Mouse (Mus musculus): Measurements from ENCODE around the gene Dgke.
"Not testable (repeated sequence)": the region's sequence is repeated elsewhere in the genome, so short reads cannot be mapped to it uniquely, and the experiment has no call there.

The Dgke gene

DNA sequence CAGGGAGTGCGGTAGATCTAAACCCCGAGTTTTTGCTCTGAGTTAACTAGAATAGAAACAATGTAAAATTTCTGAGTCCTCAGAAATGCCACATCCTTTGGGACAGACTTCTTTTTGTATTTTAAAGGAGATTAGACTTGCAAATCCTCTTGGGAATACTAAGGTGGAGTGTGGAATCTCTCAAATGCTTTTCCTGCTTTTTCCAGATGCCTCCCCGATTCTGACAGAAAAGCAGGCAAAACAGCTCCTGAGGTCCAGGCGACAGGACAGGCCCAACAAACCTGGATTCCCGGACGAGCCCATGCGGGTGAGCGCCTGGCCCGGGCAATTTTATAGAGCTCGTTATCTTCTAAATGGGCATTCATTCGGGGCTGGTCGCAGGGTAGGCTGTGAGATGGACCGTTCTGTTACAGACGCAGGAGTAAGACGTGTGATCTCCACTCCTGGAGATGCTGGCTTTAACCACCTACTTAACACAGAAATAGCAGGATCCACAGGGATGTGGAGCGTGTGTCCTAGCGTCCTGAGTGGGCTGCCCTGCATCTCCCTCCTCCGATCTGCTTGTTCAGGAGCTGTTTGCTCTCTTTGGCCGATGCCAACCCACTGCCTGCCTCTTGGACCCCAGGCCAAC, 8.2 kb upstream of the Dgke start:
- DNase-seq (ENCODE audit: low read depth) = no peak

DNA sequence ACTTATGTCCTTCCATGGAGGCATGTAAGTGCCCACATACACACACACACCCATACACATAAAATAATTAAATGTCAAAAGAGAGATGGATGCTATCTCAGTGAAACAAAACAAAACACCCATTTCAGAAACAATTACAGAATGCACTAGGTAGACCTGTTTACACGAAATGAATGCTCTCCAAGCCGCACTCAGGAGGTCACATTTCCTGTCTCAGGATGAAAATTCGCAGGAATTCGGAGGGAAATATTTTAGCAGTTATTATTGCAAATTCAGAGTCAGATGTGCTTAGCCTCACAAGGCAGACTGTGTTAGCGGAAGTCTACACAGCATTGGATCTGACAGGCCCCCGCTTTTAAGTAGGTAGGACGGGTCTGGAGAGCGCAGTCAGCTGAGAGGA, 6.9 kb upstream of the Dgke start, which contains the start of gene Gm525:
Gene Gm525 (plus strand): TSS at position 301 of the 400 bp plus-strand sequence.
- no peak for DNase-seq (ENCODE audit: low read depth)

DNA sequence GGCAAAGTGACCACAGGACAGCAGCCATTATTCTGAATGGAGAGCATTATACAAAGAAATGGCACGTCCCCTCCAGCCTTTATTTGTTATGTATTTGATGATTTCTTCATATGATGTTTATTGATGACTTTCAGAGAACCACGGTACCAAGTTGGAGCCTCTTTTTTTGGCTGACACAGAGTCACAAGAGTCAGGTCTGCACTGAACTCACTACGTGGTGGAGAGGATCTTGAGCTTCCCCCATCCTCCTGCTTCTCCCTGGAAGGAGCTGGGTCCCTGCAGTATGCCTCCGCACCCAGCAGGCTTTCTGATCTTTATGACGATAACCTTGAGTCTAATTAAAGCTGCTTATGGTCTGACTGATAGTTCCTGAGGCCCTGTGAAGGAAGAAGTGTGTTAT, 4.9 kb upstream of the Dgke start:
- DNase-seq (ENCODE audit: low read depth) = no peak

DNA sequence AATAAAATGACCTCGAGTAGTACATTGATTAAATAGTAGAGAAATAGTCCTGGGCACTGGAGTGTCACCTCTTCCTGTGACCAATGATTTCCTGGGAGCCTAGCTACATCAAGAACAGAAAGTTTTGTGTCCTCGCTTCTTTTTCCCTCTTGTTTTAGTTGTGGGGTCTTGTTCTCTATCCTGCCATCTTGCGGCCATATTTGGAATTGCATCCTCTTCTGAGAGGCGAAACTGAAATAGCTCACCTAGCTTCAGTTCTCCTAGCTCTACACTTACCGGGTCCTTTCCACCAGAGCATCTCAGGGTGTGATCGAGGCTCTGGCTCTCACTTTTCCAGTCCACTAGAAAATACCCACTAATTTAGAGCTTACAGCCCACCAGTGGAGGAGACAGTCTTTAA, 2.7 kb upstream of the Dgke start:
- DNase-seq (ENCODE audit: low read depth) = peak; percentile 86

DNA sequence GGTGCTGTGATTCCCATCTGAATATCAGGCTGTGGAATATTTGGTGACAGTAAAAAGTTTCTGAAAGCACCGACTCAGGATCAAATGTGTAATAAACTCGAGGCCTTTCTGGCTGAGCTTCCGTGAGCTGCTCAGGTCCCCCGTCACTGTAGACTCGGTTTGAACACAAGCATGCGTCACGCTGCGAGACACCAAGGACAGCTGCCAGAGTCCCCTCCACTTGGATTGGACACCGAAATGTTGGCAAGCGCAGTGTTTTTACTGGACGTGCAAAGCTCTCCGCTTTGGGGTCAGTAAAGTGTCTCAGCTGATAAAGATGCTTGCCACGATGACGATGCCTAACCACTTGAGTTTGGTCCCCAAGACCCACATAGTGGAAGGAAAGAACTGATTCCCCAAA, 2.0 kb upstream of the Dgke start:
- DNase-seq (ENCODE audit: low read depth) = no peak

DNA sequence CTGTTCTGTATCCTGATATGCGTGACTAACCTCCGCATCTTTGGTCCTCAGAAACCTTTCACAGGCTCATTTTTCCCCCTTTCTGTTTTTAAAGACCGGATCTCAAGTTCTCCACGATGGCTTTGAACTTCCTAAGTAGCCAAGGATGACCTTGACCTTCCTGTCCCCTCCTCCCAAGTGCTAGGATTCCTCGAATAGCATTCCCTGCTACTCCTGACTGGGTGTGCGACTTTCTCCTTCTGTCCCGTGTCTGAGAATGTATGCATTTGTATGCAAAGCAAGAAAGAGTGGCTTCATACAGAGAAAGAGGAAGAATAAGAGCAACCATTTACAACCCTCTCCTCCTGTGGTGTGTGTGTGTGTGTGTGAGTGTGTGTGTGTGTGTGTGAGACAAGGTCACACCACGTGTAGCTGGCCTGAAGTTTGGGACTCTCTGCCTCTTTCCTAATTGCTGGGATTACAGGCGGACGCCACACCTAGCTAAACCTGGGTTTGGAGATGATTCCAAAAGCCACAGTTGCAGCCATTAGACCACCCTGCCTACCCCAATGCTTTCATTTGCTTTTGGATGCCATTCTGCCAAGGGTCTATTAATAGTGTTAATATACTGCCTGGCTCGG, 1.3 kb upstream of the Dgke start:
- DNase-seq (ENCODE audit: low read depth) = no peak

DNA sequence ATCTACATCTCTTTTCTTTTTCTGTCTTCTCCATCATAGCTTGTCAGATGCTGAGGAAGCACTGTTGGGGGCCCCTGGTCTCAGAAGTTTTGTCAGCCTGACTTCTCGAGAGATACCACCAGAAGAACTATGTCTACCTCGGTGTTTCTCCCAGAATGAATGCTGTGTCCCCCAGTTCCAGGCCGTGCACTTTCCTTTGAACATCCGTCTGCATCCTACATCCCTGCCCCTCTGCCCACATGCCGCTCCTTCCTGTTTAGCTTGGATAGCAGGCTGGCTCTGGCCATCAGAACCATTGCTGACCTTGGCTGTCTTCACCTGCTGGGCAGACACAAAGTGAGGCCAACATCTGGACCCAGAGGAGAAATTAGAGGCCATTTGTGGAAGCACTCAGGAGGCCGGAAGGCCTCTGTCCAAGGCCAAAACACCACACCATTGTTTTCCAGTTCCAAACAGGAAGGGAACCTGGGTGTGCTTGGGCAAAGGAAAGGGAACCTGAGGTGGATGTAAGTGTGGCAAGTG, 712 bp upstream of the Dgke start:
- no peak for DNase-seq (ENCODE audit: low read depth)

DNA sequence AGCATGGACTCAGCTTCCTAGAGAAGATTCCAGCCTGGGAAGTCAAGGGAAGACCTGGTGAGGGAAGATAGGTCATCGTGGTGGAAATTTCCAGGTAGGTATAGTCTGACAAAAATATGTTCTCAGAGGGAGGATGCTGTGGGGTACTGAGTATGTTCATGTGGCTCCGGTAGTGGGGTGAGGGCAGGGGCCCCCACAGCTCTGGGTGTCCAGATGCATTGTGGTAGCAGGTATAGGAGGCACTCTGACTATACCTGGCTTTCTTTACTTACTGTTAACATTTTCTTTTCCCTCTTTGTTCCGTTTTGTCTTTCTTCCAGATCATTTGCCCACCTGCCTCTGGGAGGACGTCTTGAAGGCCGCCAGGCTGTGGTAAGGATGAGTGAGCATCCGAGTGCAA, 524 bp downstream of the Dgke start:
- DNase-seq (ENCODE audit: low read depth) = no peak

DNA sequence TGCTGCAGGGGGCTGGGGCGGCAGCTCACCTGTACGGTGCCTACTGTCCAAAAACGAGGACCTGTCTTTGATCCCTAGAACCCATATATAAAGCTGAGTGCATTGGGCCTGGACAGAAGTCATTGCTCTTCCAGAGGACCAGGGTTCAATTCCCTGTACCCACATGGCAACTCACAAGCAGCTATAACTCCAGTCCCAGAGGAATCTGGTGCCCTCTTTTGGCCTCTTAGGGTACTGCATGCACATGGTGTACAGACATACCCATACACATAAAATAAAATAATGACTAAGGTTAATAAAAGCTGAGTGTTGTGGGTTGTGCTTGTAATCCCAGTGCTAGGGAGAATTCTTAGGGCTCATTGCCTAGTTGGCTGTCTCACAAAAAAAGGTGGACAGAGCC, 1.4 kb downstream of the Dgke start:
- peak; percentile 68 for DNase-seq (ENCODE audit: low read depth)

DNA sequence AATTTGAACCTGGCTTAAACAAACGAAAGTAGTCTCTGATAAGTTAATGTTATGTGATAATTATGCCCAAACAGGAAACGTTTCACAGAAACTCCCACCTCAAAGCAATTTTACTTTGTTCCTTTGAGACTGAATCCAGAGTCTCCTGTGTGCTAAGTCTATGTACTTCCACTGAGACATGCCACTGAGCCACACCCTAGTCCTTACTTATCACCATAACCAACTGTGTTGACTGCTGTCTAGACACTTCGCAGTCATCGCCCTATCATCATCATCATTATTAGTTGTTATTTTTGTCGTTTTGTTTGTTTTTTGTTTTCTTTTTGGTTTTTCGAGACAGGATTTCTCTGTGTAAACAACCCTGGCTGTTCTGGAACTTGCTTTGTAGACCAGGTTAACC, 2.3 kb downstream of the Dgke start:
- DNase-seq (ENCODE audit: low read depth) = no peak

DNA sequence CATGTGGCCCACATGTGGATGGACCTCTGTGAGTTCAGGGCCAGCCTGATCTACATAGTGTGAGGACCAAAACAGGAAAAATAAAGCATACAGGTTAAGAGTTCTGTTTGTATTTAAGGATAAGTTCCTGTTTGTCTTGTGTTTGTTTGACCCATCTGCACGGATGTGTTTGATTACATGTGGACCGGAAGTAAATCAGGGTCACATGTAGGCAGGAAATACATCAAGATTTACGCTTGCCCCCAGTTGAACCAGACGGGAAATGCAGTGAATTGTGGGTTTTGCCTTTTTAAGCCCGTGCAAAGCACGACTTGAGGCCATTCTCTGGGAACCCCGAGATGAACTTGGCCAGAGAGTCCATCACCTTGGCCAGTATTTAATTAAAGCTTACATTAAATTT, 5.3 kb downstream of the Dgke start:
- DNase-seq (ENCODE audit: low read depth) = peak; percentile 56

DNA sequence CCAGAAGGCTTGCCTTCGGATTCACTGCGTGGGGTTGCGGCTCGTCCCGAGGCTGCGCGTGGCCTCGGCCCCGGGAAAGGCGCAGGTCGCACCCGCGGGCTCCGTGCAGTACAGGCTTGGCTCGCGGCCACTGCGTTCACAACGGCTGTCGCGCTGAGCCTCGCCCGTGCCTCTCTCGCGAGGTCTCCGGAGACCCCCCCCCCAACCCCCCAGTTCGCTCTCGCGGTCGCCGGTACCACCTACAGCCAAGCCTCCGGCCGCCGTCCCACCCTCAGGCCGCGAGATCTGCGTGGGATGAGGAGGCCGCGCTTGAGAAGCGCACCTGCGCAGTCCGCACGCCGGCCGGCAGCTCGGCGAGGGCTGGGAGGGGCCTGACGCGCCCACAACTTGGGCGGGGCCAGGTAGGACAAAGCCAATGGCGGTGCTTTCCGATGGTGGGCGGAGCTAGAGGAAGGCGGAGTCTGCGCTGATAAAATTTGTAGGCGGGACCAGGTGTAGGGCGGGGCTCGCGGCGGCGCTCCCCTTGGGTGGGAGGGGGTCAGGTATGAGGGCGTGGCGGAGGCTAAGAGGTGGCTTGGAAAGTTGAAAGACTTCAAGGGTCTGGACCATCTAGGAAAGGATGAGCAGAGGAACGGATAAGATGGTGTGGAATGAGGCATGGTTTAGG, 6.1 kb downstream of the Dgke start:
- DNase-seq (ENCODE audit: low read depth) = peak; percentile 96

DNA sequence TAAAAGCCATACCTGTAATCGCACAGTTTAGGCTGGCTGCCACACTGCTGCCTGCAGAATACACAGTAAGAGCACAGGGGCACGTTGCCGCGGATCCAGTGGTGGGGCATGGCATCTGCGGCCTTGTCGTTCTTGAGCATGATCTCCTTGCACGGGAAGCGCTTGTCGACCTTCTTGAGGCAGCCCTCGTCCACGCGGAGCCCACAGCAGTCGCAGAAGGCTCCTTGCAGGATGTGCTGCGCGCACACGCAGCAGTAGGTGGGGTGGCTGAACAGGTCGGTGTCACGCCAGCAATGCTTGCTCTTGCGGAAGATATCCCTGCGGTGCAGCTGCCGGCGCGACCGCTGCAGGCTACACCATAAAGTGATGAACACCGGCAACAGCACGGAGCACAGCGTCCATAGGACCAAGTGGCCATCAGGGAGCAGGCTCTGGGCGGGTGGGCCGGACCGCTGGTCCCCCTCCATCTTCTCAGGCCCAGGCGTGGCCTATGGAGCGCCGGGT, 6.7 kb downstream of the Dgke start:
- peak; percentile 79 for DNase-seq (ENCODE audit: low read depth)

DNA sequence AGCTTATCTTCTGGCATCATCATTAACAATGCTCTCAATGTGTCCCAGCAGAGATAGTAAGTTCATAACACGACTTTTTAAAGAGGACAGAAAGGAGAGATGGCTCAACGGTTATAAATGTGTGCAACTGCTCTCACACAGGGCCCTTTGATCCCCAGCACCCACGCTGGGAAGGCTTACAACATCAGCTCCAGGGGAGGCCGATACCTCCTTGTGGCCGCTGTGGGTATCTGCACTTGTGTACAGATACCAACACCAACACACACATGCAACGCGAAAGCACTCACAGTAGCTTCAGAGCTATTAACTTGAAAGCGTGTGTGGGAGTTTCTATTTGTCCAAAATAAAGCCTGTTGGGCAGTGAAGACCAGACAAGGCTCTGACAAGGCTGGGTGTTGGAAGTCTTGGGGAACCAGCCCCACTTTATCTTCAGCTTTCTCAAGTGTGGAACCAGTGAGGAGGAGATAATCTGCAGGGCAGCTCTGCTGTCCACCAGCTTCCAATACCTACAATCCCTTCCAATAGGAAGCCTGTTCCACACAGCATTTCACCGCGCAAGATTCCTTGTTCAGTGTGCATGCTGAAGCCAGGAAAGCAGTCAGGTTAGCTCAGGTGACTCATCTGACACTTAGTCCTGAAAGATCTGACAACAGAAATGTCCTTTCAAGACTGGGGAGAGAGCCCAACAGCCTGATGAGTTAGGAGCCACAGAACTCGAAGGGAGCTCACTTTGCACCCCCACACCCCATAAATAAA, 8.0 kb downstream of the Dgke start:
- peak; percentile 68 for DNase-seq (ENCODE audit: low read depth)

DNA sequence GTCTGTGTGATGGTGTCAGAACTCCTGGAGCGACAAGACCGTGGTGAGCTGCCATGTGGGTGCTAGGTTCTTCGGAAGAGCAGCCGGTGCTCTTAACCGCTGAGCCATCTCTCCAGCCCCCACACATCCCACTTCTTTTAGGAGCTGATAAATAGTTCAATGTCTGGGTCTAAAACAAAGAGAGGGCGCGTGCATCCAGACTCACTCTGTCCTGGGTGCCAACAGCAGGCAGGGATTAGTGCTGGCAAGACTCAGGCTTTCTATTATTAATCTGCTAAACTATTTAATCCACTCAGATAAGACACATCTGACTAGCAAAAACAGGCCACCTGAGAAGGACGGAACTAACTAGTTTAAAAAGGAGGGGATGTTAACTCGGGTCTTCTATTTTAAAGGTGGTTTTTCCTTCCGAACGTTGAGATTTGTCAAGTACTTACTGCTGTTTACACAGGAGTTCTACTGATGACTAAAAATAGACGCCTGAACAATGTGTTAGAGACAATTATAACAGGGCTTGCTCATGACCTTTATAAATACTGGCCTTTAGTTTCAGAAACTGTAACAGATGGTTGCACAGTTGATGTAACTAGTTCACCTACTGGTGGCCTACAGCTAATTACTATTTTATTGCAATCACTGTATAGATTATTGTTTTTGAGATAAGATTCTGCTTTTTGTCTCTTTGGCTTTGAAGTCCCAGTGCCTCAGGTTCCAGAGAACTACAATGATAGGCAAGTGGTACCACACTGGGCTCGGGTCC, 10.5 kb downstream of the Dgke start:
- DNase-seq (ENCODE audit: low read depth) = no peak

DNA sequence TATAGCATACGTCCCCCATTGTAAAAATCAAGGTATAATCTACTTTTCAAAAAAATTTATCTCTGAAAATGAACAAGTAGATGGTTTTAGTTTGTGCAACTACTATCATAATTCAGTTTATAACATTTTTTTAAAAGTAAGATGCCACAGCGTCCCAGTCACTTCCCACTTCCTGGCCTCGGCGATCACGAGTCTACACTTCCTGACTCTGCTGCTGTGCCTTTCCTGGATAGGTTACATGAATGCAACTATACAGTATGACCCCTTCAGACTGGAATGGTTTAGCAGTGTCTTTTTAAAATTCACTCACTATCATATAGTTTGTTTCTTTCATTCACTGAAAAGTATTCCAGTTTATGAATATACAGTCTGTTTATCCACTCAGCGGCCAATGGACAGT, 14.9 kb downstream of the Dgke start:
- no peak for DNase-seq (ENCODE audit: low read depth)

DNA sequence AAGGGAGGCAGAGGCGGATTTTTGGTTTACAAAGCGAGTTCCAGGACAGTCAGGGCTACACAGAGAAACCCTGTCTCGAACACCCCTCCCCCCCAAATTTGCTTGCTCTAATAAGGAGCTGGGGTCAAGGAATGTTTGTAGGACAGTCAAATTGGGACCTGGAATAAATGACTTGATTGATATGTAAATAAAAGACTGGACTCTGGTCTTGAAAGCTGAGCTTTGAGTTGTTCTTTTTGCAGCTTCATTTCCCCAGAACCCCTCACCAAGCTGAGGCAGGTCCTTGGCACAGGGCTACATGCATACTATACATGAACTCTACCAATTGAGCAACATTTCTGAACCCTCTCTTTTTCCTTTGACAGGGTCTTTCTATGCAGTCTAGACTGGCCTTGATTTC, 20.6 kb downstream of the Dgke start:
- no peak for DNase-seq (ENCODE audit: low read depth)

DNA sequence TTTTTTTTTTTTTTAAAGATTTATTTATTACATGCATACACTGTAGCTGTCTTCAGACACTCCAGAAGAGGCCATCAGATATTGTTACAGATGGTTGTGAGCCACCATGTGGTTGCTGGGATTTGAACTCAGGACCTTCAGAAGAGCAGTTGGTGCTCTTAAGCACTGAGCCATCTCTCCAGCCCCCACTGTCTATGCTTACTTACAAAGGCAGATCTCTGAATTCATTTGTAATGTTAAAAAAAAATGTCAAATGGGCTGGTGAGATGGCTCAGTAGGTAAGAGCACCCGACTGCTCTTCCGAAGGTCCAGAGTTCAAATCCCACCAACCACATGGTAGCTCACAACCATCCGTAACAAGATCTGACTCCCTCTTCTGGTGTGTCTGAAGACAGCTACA, 21.1 kb downstream of the Dgke start:
- not testable (repeated sequence) for DNase-seq (ENCODE audit: low read depth)

DNA sequence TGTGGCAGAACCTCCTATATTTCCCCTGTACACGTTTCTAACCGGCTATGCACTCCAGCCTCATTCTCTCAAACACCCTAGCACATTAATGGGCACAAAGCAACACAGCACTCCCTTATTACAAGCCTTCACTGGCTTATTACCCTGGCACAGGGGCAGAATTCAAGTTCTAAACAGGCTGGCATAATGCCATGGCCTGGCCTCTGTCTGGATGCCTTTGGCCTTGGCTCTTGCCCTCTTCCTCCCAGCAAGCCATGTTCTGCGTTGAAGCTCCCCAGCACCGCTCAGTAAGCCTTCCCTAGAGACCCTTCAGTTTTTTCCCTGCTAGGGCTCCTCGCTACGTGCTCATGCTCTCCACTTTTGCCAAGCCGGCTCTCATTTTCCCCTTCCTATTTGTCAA, 23.6 kb downstream of the Dgke start:
- DNase-seq (ENCODE audit: low read depth) = no peak

DNA sequence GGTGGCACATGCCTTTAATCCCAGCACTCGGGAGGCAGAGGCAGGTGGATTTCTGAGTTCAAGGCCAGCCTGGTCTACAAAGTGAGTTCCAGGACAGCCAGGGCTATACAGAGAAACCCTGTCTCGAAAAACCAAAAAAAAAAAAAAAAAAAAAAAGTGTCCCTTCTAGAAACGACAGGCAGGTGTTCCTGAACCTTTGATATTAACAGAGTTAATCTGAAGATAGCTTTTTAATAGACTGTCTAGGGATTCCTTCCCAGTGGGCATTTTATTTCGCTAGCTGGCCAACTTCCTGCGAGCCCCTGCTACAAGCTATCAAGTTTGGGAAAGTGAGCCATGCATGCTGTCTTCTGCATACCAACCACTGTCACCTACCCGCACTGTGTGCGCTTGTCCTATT, 25.6 kb downstream of the Dgke start:
- not testable (repeated sequence) for DNase-seq (ENCODE audit: low read depth)

DNA sequence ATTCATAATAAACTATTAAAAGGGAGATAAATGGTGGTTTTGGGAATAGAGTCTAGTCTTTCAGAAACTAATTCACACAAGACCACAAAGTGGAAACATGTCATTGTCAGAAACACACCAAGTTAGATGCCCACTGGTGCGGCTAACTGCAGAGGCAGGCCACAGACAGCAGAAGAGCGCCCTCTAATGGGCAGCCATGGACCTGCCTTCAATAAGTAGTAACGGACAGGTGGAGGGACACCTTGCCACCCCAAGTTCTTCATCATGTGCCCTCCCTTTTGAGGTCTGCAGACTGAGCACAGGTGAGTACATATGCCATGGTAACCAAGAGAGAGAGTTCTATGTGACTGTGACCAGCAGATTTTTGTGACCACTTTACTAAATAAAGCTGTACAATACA, 27.3 kb downstream of the Dgke start:
- DNase-seq (ENCODE audit: low read depth) = peak; percentile 85

DNA sequence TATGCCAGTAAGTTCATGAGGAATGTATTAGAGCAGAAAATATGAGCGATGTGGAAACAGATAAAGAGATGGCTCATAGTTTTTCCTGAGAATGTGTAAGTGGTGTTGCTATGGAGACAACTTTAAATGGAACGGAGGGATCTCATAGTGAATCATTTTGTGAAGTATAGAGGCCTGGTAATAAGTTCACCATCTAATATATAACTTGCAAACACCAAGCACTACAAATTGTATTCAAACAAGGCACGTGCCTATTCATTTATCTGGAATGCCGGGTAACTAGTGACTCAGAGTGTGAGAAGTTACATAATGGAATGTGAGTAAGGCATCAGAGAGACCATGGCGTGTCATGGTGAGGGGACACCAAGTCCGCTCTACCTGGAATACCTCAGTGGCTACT, 28.2 kb downstream of the Dgke start:
- DNase-seq (ENCODE audit: low read depth) = no peak
